Mouse (Mus musculus) mouse embryonic stem cell (cell line): Measurements from ENCODE around the gene Mphosph9.
"Not testable (repeated sequence)": the region's sequence is repeated elsewhere in the genome, so short reads cannot be mapped to it uniquely, and the experiment has no call there.

Experiments used
- in situ Hi-C, 2 experiments: fragments of 300-500 bp; cut with MboI; formaldehyde crosslinking; loops; 1 replicate in 1 of 2; 3 replicates in 1 of 2; pipeline ENCODE4 v1.14.3; 2019 to 2020; ENCODE audit warnings: low sequenced_read_pairs in 2 of 2, low pct_unique_long_range_greater_than_20kb in 1 of 2, mixed read lengths in 1 of 2; ENCODE audit not compliant: unreplicated experiment in 1 of 2

Mphosph9 gene

DNA sequence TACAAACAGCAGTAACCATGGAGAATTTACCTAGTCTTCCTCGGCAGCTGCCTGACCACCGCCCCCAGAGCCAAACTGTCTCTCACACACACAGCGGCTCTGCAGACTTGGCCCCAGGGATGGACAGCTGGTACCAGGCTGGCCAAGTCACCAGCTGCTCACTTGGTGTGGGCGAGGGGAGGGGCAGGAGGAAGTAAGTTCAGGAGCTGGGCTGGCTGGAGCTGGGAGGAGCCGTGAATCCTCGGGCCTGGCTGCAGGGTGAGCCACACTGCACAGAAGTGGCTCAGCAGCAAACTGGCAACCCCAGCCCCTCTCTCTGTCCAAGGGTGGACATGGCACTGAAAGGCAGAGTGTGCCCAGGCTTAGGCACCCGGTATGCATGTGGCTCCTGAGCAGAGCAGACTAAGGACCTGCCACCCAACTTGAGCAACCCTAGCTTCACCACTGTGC, 23.4 kb upstream of the Mphosph9 start:
- in situ Hi-C loops, result no loop called here

DNA sequence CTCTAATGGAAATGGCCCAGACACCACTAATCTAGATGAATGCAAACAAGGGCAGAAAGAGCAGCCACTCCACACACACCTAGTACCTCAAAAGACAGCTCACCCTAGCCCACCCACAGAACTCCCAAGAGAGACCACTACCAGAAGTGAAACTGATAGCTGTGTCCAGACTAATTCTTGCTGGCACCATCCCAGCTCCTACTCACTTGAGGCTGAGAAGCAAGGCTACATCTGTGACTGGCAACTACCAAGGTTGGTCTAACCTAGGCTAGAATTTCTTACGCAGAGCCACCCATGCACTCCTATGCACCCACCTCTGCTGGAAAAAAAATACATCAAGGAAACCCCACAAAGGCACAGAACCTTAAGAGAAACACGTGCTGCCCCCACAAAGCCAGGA, 22.6 kb upstream of the Mphosph9 start:
- in situ Hi-C loops, result no loop called here

GRCm38 (mm10) chr5:124349196-124349595, 21.4 kb upstream of the Mphosph9 start:
- in situ Hi-C loops, result no loop called here

GRCm38 (mm10) chr5:124342897-124343296, 15.1 kb upstream of the Mphosph9 start:
- in situ Hi-C loops, result no loop called here

GRCm38 (mm10) chr5:124341753-124342339, 14.1 kb upstream of the Mphosph9 start:
- in situ Hi-C loops, result not testable (repeated sequence)

DNA sequence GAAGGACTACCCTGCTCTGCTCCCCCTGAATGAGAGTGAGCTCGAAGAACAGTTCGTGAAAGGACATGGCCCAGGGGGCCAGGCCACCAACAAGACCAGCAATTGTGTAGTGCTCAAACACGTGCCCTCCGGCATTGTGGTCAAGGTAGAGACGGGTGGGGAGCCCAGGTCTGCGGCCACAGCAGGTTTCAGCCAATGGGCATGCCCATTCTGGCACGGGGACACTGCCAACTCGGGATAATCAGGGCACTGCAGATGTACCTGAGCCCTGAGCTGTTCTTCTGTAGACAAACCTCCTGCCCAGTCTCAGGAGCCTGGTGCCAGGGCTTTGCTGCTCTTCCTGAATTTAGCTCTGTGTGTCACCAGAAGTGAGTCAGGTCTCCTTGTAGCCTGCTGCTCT, 11.0 kb upstream of the Mphosph9 start:
- in situ Hi-C loops, result no loop called here

GRCm38 (mm10) chr5:124337909-124338308, 10.1 kb upstream of the Mphosph9 start:
- in situ Hi-C loops, result no loop called here

- in situ Hi-C loops, result no loop called here
Measured at GRCm38 (mm10) chr5:124337103-124337502, 9.3 kb upstream of the Mphosph9 start.

DNA sequence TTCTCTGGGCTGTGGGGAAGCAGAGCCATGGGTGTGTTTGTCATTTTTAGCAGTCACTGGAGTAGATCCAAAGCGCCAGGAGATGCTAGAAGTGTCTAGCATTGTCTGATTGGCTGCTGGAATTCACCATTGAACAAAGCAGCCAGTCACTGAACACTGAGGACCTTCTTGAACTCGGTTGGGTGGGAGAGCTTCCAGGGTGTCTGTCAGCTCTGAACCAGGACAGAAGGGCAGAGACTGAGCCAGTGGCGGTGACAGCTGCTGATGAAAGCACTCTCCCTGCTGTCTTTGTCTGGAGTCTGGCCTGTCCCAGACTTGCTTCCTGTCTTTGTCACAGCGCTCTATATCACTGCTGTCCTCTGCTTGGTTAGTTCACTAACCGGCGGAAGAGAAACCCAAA, 6.6 kb upstream of the Mphosph9 start:
- in situ Hi-C loops, result no loop called here

- in situ Hi-C loops, result no loop called here
Measured at GRCm38 (mm10) chr5:124330086-124330485, 2.3 kb upstream of the Mphosph9 start.

GRCm38 (mm10) chr5:124326829-124327228, 943 bp downstream of the Mphosph9 start:
- in situ Hi-C loops, result no loop called here

- in situ Hi-C loops, result no loop called here
Measured at GRCm38 (mm10) chr5:124317648-124318047, 10.1 kb downstream of the Mphosph9 start.

GRCm38 (mm10) chr5:124315941-124316340, 11.8 kb downstream of the Mphosph9 start:
- in situ Hi-C loops, result no loop called here

DNA sequence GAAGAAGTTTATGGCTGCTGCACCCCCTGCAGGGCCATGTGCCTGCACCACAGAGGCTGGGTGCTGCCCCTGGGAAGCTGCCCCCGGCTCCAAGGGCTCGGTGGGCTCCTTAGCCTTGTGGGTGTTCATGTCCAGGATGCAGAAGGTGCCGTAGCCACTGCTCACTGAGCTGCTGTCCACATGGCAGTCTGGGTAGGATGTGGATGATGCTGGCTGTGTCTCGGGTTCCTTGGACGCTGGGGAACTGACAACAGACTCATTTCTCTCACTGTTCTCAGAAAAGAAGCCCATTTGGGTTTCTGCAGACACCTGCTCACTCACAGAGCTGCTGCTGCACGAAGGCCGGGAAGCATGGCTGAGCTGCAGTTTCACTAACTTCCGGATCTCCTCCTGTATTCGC, 12.3 kb downstream of the Mphosph9 start:
- in situ Hi-C loops, result no loop called here

DNA sequence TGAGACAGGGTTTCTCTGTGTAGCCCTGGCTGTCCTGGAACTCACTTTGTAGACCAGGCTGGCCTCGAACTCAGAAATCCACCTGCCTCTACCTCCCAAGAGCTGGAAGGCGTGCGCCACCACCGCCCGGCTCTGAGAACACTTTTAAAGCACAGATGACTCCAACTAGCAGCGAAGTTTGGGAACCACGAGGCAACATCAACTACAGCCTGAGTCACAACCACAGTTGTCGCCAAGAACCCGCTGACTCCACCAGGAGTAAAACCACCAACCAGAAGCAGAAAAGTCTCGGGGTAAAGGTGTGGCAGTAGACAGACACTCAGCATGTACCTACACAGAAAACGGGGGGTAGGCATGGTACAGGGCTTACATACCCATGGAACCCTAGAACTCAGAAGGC, 17.7 kb downstream of the Mphosph9 start:
- in situ Hi-C loops, result no loop called here

- in situ Hi-C loops, result loop anchor here (10.0 kb wide), 1 partner anchor 144 kb away; no protein-coding TSS in a partner anchor
Measured at GRCm38 (mm10) chr5:124309155-124309554, 18.6 kb downstream of the Mphosph9 start.

- in situ Hi-C loops, result loop anchor here (10.0 kb wide), 1 partner anchor 138 kb away; no protein-coding TSS in a partner anchor
Measured at GRCm38 (mm10) chr5:124302853-124303252, 24.9 kb downstream of the Mphosph9 start.

- in situ Hi-C loops, result loop anchor here (10.0 kb wide), 1 partner anchor 135 kb away; no protein-coding TSS in a partner anchor
Measured at GRCm38 (mm10) chr5:124300132-124300531, 27.6 kb downstream of the Mphosph9 start.

- in situ Hi-C loops, result not testable (repeated sequence)
Measured at GRCm38 (mm10) chr5:124299307-124299706, 28.5 kb downstream of the Mphosph9 start.

DNA sequence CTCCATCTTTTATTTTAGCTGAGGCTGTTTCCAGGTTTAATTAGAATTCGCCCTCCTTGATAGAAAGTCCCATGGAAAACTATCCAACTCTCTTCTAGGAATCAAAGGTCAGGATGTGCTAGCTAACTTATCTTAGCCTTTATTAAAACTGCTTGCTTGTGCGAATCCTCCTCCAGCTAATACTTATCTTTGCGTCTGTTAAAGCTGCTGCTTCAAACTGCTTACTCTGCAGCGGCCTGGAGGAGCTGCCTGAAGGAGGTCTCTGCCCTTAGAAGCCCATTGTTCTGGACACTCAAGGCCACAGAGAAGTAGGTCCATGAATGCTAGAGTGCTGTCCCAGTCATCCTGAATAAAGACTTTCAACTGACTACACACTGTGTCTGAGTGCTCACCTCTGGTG, 31.3 kb downstream of the Mphosph9 start:
- in situ Hi-C loops, result no loop called here

DNA sequence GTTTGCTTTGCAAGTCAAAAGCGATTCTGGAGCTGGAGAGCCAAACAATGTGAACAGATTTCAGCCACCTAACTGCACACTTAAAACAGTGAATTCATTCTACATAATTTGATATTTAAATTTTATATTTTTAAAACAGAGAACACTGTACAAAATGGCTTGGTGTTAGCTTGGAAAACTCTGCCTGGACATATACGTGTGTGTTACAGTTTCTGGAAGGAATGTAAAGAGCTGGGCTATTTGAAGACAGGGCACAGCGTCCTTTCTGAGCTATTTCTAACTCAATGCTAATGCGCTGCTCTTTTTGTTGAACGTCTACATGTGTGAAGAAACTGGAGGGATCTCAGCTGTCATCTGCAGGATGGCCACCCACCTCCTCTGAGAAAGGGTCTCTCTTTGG, 33.8 kb downstream of the Mphosph9 start:
- in situ Hi-C loops, result no loop called here
